Mouse (Mus musculus) liver, embryonic 11.5 days (tissue): ENCODE data around the gene Trp53i11. TPM values are rescaled to one million over a fixed set of nuclear protein-coding genes. Genes with fewer than 3 reads are reported as not detected.

Experiments used
- ATAC-seq: fragments of 200-750 bp; cut with Nextera tagmentation; replicated peaks from 2 replicates; pipeline ENCODE4 v1.8.0; 2017; ENCODE audit warnings: moderate number of reproducible peaks, mild to moderate bottlenecking, moderate TSS enrichment, moderate library complexity; ENCODE audit not compliant: low FRiP score
- DNase-seq: peaks from one replicate; pipeline ENCODE4 v3.0.0-alpha.2; 2017; ENCODE audit warnings: low spot score
- H3K27ac ChIP-seq: fragments of 300-500 bp; sonication (generic); 2 replicates; pipeline ENCODE4 v1.5.1; 2014; ENCODE audit warnings: mild to moderate bottlenecking, low read depth, low read length, control low read depth
- H3K27me3 ChIP-seq: fragments of 300-500 bp; sonication (generic); replicated peaks from 2 replicates; pipeline ENCODE4 v1.6.1; 2014; ENCODE audit warnings: low read length, mixed read lengths; ENCODE audit not compliant: control insufficient read depth, insufficient read depth
- H3K36me3 ChIP-seq: fragments of 300-500 bp; sonication (generic); 2 replicates; pipeline ENCODE4 v1.6.1; 2014; ENCODE audit warnings: mild to moderate bottlenecking, low read length, moderate library complexity, mixed read lengths; ENCODE audit not compliant: control insufficient read depth, insufficient read depth
- H3K4me1 ChIP-seq: fragments of 300-500 bp; sonication (generic); replicated peaks from 2 replicates; pipeline ENCODE4 v1.6.1; 2014; ENCODE audit warnings: low read length, mixed read lengths; ENCODE audit not compliant: control insufficient read depth, insufficient read depth
- H3K4me2 ChIP-seq: fragments of 300-500 bp; sonication (generic); 2 replicates; pipeline ENCODE4 v1.6.1; 2014; ENCODE audit warnings: mild to moderate bottlenecking, control low read depth, moderate library complexity
- H3K4me3 ChIP-seq: fragments of 300-500 bp; sonication (generic); 2 replicates; pipeline ENCODE4 v1.5.1; 2014; ENCODE audit warnings: low read depth, low read length, control low read depth
- H3K9ac ChIP-seq: fragments of 300-500 bp; sonication (generic); 2 replicates; pipeline ENCODE4 v1.6.1; 2014; ENCODE audit warnings: low read depth, low read length, control low read depth
- H3K9me3 ChIP-seq: fragments of 300-500 bp; sonication (generic); 2 replicates; pipeline ENCODE4 v1.6.1; 2016; ENCODE audit warnings: low read length, inconsistent platforms, mixed read lengths; ENCODE audit not compliant: control insufficient read depth
- WGBS: fragments of 180-500 bp; shearing (Covaris S2); extraction: QIAGEN DNeasy Blood & Tissue Kit; methylation state at CpG from one replicate; pipeline ENCODE4 v1.1.7; 2014; 5-methylcytosine and 5-hydroxymethylcytosine counted together
- polyA plus RNA-seq: library from polyadenylated mRNA; unstranded; fragments of >200 nt; fragmentation: Nextera tagmentation; extraction: Ambion mirVana; gene quantifications from 2 replicates; pipeline ENCODE4 v1.2.1, GENCODE M21; 2014

Trp53i11 gene
- polyA plus RNA-seq, 1 experiment from 2014 or later: 14.0 TPM

GRCm38 (mm10) chr2:93176193-93176798 lies 11.1 kb upstream of the Trp53i11 start:
- H3K4me3 ChIP-seq: no peak overlapping the region
- H3K9ac ChIP-seq: no peak overlapping the region
- ATAC-seq: no peak
- 30% methylated on average over 4 of the region's 4 CpGs for WGBS
- DNase-seq: no peak
- H3K27ac ChIP-seq: no peak overlapping the region
- peaks cover 13% of the 10 kb centered on the region for H3K4me1 ChIP-seq
- H3K36me3 ChIP-seq: no peaks in the 10 kb centered on the region
- no peaks in the 10 kb centered on the region for H3K9me3 ChIP-seq
- no peak overlapping the region for H3K4me2 ChIP-seq
- H3K27me3 ChIP-seq: peaks cover 53% of the 10 kb centered on the region

GRCm38 (mm10) chr2:93176871-93177667 lies 10.3 kb upstream of the Trp53i11 start:
- Histone ChIP-seq H3K9me3 (no peaks in the 10 kb centered on the region), H3K9ac (no peak overlapping the region), H3K4me1 (peaks cover 13% of the 10 kb centered on the region), H3K27me3 (peaks cover 61% of the 10 kb centered on the region), H3K27ac (no peak overlapping the region), H3K4me3 (no peak overlapping the region; the same call in 1 of the 2 replicates), H3K36me3 (no peaks in the 10 kb centered on the region), H3K4me2 (peak overlapping the region; percentile 31)
- WGBS: 7% methylated on average over 17 of the region's 17 CpGs
- ATAC-seq (no peak), DNase-seq (no peak)

DNA sequence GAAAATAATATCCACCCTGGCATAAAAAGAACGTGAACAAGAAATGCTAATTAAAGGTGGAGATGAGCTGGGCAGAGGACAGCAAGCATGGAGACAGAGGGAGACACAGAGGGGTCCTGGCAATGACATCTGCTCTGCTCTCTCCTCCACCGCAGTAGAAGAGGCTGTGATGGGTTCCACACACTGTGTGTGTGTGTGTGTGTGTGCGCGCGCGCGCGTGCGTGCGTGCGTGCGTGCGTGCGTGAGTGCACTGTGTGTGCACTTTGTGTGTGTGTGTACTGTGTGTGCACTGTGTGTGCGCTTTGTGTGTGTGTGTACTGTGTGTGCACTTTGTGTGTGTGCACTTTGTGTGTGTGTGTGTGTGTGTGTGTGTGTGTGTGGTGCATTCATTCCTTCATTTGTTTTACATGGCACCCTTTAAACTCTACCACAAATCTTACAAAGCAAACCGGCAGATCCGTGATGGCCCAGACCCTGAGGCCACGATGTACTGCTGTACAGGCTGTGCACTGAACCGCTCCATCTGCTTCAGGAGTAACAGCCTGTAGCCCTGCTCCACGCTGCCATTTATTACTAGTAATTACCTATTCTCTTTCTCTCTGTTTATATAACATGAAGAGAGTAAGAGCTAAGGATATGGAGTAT lies 9.6 kb upstream of the Trp53i11 start:
- H3K4me3 ChIP-seq: no peak overlapping the region
- H3K36me3 ChIP-seq: no peaks in the 10 kb centered on the region
- H3K9me3 ChIP-seq: no peaks in the 10 kb centered on the region
- peaks cover 10% of the 10 kb centered on the region for H3K4me1 ChIP-seq
- ATAC-seq (no peak), DNase-seq (no peak)
- H3K9ac ChIP-seq: no peak overlapping the region
- peaks cover 66% of the 10 kb centered on the region for H3K27me3 ChIP-seq
- WGBS: 76% methylated on average over 20 of the region's 20 CpGs
- H3K27ac ChIP-seq: no peak overlapping the region
- H3K4me2 ChIP-seq: no peak overlapping the region

GRCm38 (mm10) chr2:93178313-93178677 lies 9.1 kb upstream of the Trp53i11 start:
- 72% methylated on average over 4 of the region's 4 CpGs for WGBS
- Histone ChIP-seq H3K27me3 (peaks cover 69% of the 10 kb centered on the region), H3K4me2 (no peak overlapping the region), H3K4me3 (no peak overlapping the region), H3K27ac (no peak overlapping the region), H3K36me3 (no peaks in the 10 kb centered on the region), H3K4me1 (peaks cover 10% of the 10 kb centered on the region), H3K9ac (no peak overlapping the region), H3K9me3 (no peaks in the 10 kb centered on the region)
- ATAC-seq: no peak
- DNase-seq: no peak

GRCm38 (mm10) chr2:93179603-93180002 lies 7.7 kb upstream of the Trp53i11 start:
- H3K4me2 ChIP-seq: no peak overlapping the region
- DNase-seq: no peak
- peaks cover 6% of the 10 kb centered on the region for H3K4me1 ChIP-seq
- peaks cover 74% of the 10 kb centered on the region for H3K27me3 ChIP-seq
- no peaks in the 10 kb centered on the region for H3K9me3 ChIP-seq
- no peak overlapping the region for H3K9ac ChIP-seq
- 58% methylated on average over 5 of the region's 5 CpGs for WGBS
- no peak overlapping the region for H3K27ac ChIP-seq
- H3K36me3 ChIP-seq: no peaks in the 10 kb centered on the region
- no peak overlapping the region for H3K4me3 ChIP-seq
- ATAC-seq: no peak

GRCm38 (mm10) chr2:93180077-93180844 lies 7.1 kb upstream of the Trp53i11 start:
- peak overlapping the region; percentile 34 for H3K4me3 ChIP-seq
- DNase-seq: no peak
- 4% methylated on average over 41 of the region's 41 CpGs for WGBS

GRCm38 (mm10) chr2:93182859-93183258 lies 4.5 kb upstream of the Trp53i11 start:
- Histone ChIP-seq H3K36me3 (no peaks in the 10 kb centered on the region), H3K4me1 (no peaks in the 10 kb centered on the region; the same call in 1 of the 2 replicates), H3K9ac (no peak overlapping the region), H3K27ac (no peak overlapping the region), H3K27me3 (peaks cover 83% of the 10 kb centered on the region), H3K4me3 (no peak overlapping the region), H3K9me3 (no peaks in the 10 kb centered on the region), H3K4me2 (no peak overlapping the region)
- WGBS: 75% methylated on average over 11 of the region's 11 CpGs
- DNase-seq (no peak), ATAC-seq (no peak)

More at GRCm38 (mm10) chr2:93180077-93180844, 7.1 kb upstream of the Trp53i11 start:
- Histone ChIP-seq H3K9ac (no peak overlapping the region), H3K36me3 (no peaks in the 10 kb centered on the region), H3K4me2 (peak overlapping the region; percentile 60), H3K9me3 (no peaks in the 10 kb centered on the region), H3K27me3 (peaks cover 80% of the 10 kb centered on the region), H3K27ac (no peak overlapping the region), H3K4me1 (peaks cover 6% of the 10 kb centered on the region)
- no peak for ATAC-seq

GRCm38 (mm10) chr2:93188020-93188760 lies 842 bp downstream of the Trp53i11 start:
- no peaks in the 10 kb centered on the region for H3K36me3 ChIP-seq
- no peaks in the 10 kb centered on the region for H3K9me3 ChIP-seq
- H3K4me2 ChIP-seq: peak overlapping the region; percentile 92
- no peak for ATAC-seq
- H3K4me3 ChIP-seq: peak overlapping the region; percentile 64
- no peak overlapping the region for H3K27ac ChIP-seq
- H3K4me1 ChIP-seq: peaks cover 13% of the 10 kb centered on the region
- DNase-seq: peak; percentile 52
- peaks cover 61% of the 10 kb centered on the region for H3K27me3 ChIP-seq
- peak overlapping the region; percentile 55 for H3K9ac ChIP-seq
- WGBS: under 1% methylated on average over 53 of the region's 53 CpGs
